Mouse (Mus musculus) adrenal gland, postnatal 25 days (tissue): ENCODE measurements around the gene 1810065E05Rik. TPM values are rescaled to one million over a fixed set of nuclear protein-coding genes. Genes with fewer than 3 reads are reported as not detected.

Source experiments
- DNase-seq: peaks from one replicate; pipeline ENCODE4 v3.0.0; 2021; ENCODE audit warnings: mixed read lengths
- long read RNA-seq: library from polyadenylated mRNA; stranded (forward); transcript quantifications from one replicate; pipeline ENCODE4 v2.0.0, GENCODE M21; 2021
- total RNA-seq: library from RNA; stranded (reverse); gene quantifications from 2 replicates; pipeline ENCODE4 v1.2.3, GENCODE M21; 2021

1810065E05Rik gene
- total RNA-seq = not detected in 2 replicates
- long read RNA-seq = 0 reads

DNA sequence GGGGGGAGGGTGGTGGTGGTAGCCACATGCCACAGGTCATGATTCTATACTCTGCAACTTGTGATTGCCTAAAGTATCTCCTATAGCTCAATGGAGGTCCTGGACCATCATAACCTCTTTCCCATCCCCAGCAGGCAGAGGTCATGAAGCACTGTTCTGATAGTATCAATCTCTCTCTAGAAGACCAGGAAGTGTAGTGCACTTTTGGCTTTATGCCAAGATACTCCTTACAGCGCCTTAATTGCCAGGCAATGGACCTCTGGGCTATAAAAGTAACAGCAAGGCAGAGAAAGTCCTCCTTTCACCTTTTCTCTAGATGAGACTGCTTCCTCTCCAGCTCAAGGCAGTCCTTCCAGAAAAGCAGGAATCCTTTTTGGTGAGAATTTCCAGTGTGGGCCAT lies at the start of gene 1810065E05Rik:
TSS of gene 1810065E05Rik (plus strand) at position 297 of the 400 bp plus-strand sequence.
- DNase-seq = no peak

DNA sequence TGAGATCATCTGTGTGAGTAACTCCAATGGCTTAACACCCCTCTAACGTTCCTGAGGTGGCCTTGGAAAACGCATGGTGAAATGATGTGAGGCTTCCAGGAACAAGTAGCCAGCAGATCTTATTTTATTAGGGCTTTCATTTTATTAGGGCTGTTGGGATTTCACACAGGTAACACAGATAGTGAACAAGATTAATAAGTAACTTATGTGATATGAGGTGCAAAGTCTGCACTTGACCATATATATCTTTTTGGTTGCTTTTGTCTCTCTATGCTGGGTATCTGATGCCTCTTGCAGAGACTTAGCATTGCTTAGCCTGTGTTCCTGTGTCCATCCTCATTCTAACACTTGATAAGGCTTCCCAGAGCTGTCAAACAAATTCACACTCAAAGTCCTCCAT lies 43.6 kb upstream of the 1810065E05Rik start:
- DNase-seq = no peak

DNA sequence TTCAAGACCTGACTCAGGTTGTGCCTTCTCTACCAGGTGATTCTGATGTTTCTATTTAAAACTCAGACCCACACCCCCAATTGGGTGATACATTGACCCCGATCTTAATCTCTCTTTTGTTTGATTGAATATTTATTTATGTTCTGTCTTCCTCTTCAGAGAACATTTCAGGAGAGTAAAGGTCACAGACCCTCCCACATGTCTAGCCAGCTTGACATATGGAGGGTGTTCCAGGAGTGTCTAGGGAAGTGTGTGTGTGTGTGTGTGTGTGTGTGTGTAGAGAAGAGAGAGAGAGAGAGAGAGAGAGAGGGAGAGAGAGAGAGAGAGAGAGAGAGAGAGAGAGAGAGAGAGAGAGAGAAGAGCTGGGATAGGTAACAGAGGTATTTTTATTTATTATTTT lies 43.2 kb upstream of the 1810065E05Rik start:
- no peak for DNase-seq

DNA sequence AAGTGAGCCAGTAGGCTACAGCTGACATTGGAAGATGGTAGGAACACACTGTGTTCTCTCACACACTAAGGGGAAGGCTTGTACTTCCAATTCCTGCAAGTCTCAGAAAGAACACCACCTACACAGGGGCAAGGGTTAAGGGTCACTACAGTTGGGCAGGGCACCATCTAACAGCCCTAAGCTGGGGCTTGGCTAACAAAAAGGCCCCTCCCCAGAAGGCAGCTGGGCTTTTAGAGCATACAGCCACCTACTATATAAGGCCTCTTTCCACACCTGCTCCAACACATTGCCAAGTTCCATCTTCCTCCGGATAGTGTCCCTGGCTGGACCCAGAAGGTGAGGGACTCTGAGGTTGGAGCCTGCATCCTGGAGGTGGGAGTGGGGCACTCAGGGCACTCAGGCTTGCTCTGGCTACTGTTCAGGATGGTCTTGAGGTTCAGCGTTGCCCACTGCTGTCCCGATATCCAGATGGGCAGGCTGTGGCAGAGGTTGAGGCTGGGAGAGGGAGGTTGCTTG lies 42.1 kb upstream of the 1810065E05Rik start, which contains the start of gene Lypd8:
TSS of gene Lypd8 (plus strand) at position 281 of the 516 bp plus-strand sequence.
- DNase-seq = no peak

DNA sequence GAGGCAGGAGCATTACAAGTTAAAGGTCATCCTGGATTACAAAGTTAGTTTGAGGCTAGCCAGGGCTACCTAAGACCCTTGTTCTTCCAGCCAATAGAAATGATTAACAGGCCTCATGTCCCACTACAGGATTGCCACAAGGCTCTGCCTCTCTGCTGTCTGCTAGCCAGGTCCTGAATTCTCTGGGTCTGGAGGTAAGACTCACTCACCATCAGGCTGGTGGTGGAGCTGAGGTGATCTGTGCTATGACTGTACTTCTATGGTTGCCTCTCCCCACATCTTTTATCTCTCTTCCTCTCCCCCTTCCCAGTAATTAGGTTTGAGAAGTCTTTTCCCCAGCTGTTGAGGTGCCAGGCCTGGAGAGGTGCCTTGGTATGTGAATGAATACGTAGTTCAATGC lies 41.4 kb upstream of the 1810065E05Rik start:
- DNase-seq = no peak

DNA sequence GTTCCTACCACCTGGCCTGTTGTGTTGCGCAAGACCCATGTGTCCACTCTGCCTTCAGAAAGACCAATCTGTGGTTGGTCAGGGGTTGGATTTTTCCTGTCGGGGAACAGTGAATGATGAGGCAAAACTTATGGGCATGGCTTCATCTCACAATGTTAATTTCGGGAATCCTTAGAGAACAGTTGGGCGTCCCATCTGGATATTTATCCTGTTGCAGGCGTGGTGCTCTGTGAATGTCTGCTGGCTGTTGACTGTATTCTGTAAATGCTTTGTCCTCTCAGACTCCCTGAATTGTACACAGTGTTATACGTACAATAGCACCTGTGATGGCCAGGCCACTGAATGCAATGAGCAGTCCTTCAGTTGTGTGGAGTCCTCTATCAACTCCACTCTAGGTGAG lies 38.4 kb upstream of the 1810065E05Rik start:
- no peak for DNase-seq

DNA sequence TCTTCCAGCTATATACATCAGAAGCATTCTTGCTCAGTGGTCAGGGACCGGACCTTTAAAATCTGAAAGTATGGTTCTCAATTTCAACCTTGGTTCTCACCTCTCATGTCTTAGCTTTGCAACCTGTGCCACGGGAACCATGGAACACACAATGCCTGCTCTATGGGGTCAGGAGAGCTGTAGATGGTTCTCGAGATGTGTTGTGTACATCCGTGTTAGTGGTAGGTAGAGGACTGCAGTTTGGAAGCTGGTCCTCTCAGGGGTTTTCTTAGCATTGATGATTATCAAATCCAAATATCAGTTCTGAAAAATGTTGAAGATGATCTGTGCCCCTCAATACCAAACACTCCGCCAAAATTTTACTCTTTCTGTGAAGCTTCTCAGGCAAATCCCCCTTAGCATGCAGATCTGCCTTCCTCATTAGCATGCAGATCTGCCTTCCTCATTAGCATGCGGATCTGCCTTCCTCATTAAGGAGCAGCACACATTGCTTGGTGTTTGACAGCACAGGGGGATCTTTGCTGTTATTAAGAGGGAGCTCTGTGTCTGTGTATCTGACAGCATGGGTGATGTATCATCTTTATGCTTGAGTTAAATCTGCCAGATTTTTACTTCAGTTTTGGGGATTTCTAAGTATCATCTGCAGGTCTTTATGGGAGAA lies 20.8 kb upstream of the 1810065E05Rik start:
- DNase-seq = no peak

DNA sequence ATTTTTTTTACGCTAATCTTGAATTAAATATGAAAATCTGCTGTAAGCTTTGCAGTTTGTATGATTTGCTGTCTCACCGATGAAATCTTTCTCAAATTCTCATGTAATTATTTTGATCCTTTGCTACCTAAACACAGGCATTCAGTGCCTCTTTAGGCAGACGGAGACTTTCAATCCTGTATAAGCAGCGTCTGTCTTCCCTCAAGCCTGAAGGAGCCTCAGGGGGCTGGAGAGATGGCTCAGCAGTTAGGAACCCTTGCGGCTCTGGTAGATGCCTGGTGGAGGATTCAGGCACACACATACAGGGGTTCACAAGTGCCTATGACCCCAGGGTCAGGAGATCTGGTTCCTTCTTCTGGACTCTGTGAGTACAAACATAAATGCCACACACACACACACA lies 20.3 kb upstream of the 1810065E05Rik start:
- no peak for DNase-seq

DNA sequence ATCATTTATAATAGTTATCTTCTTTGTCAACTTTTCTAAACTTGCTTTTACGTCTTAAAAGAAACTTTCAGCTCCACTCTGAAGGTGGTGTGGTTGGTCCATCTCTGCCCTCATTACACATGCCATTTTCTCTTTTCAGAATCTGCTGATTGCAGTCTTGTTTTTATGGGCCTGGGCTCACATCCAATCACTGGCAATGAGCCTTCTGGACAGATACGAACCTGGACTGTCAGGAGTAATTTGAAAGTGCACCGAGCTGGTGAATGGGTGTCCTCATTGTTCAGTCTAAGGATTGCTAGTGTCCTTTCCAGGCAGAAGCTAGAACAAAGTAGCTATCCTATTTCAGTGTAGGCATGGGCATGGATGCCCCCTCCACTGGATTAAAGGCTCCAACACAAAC lies 12.8 kb upstream of the 1810065E05Rik start:
- DNase-seq = no peak

DNA sequence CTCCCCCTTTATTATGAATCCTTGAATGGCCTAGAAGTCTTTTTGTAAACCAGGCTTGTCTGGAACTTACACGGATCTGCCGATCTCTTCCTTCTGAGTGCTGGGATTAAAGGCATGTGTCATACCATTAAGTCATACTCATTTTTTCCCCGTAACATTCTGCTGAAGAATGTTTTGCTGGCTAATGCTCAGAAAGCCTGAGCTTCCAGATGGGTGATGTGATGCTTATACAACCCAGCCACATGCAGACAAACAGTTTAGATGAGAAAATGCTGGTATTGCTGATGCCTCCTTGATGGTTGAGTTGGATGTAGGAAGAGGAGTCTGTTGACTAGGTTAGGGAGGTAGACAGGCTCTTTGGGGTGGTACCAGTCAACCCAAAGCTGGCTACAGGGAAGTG lies 2.6 kb upstream of the 1810065E05Rik start:
- DNase-seq = no peak

DNA sequence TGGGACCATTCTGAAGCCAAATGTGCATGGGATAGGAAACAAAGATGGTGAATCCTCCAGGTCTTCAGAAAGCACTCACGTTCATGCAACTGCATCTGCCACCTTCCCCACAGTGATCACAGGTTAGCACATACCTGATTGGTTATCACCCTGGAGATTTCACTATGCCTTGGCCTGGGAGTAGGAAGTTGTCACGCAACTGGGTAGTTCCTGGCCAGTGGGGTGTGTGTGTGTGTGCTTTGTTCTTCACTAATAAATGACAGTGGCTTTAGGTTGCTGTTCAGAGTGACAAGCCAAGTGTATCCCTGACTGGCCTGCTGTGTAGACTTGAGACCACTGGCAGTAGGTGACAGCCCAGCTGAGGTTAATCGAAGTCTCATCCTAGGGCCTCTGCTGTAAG lies 11.3 kb downstream of the 1810065E05Rik start, which contains the start of gene Gm12253:
TSS of gene Gm12253 (plus strand) at position 301 of the 400 bp plus-strand sequence.
- DNase-seq = no peak

DNA sequence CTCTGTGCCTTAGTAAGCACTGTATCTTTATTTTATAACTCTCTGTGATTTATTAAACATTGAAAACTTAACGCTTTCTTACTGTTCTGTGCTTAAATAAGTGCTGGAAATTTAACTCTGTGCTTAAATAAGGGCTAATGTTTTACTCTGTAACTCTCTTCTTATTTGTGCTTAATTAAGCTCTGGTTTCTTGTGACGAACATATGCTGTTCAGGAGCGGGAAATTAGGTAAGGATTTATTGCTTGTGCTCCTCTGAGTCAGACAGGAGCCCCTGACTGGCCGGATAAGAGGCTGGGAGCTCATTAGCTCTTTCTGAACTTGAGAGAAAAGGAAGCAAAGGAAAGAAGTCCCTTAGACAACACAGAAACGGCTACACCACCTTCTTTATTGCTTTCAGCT lies 17.0 kb downstream of the 1810065E05Rik start:
- no peak for DNase-seq

DNA sequence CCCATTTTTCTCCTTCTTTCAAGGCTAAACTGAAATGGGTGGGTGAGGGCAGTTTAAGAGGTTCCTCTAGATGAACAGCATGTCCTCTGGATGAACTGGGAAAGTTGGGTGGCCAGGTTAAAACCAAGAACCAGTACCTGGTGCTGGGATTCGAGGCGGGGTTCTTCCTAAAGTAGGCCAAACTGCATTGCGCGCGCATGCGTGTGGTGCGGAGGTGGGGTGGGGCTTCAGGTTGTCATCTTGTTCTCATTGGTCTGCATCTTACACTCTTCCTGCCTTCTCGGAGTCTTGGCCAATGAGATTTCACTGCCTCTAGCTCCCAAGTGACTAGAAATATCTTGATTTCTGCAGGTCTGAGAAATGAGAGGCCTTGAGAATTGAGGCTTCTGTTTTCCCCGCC lies 31.8 kb downstream of the 1810065E05Rik start, which contains the start of gene Lypd9:
TSS of gene Lypd9 (minus strand) at position 165 of the 400 bp plus-strand sequence.
- DNase-seq = no peak

DNA sequence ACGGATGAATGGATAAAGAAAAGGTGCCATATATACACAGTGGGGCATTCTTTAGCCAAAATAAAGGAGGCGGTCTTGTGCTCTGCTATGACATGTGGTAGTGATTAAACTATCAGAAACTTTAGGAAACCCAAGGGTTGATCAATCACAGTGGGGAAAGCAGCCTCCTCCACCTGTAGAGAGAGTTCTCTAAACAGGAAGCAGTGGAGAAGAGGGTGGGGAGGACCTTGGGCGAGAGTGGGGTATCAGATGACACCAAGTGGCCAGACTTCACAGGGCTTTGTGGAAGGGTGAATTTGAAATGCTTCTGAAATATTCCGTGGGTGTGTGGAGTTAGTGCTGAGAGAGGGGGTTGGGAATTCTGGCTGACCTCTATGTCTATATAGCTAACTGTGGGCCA lies 32.7 kb downstream of the 1810065E05Rik start:
- DNase-seq = no peak

DNA sequence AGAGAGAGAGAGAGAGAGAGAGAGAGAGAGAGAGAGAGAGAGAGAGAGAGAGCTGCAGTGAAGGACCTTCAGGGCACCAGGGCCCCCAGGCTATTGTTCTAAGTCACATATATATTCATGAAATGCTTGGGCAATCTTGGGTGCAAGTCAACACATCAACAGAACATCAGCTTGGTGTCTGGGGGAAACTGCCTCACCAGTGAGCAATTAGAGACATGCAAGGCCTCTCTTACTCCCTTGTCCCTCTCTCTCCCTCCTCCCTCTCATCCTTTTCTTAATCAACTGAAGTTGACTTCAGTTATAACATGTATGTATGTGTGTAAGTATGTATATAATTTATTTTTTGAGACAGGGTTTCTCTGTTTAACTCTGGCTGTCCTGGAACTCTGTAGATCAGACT lies 41.3 kb downstream of the 1810065E05Rik start, which contains the start of gene Olfr30:
TSS of gene Olfr30 (minus strand) at position 101 of the 400 bp plus-strand sequence.
- DNase-seq = no peak

Other genes starting within 250 kb of the 1810065E05Rik start
- 70.7 and 72.0 TPM in 2 replicates for gene Mrpl22, start 249.4 kb upstream of the 1810065E05Rik start, total RNA-seq
- gene Igtp, start 221.6 kb upstream of the 1810065E05Rik start, total RNA-seq = 8.8 and 11.8 TPM in 2 replicates
- 10.6 and 14.0 TPM in 2 replicates for gene Irgm2, start 221.5 kb upstream of the 1810065E05Rik start, total RNA-seq
- not detected in 2 replicates for gene 4930438A08Rik, start 146.3 kb upstream of the 1810065E05Rik start, total RNA-seq
- gene Zfp692, start 114.0 kb upstream of the 1810065E05Rik start, total RNA-seq = 14.4 and 17.3 TPM in 2 replicates
- 53.1 and 53.4 TPM in 2 replicates for gene Zfp672, start 90.8 kb upstream of the 1810065E05Rik start, total RNA-seq
- gene Sh3bp5l, start 90.4 kb upstream of the 1810065E05Rik start, total RNA-seq = 41.7 and 64.5 TPM in 2 replicates
- gene Lypd8, start 42.1 kb upstream of the 1810065E05Rik start, total RNA-seq = not detected in 2 replicates
- gene Gm12253, start 11.4 kb downstream of the 1810065E05Rik start, total RNA-seq = not detected in 2 replicates
- not detected in 2 replicates for gene Lypd9, start 31.8 kb downstream of the 1810065E05Rik start, total RNA-seq
- gene Olfr30, start 41.2 kb downstream of the 1810065E05Rik start, total RNA-seq = not detected in 2 replicates
- not detected in 2 replicates for gene Olfr332, start 71.4 kb downstream of the 1810065E05Rik start, total RNA-seq
- gene Olfr331, start 81.5 kb downstream of the 1810065E05Rik start, total RNA-seq = not detected in 2 replicates
- gene Olfr330, start 113.7 kb downstream of the 1810065E05Rik start, total RNA-seq = 1.5 TPM in 1 of 2 replicates, not detected in the other
- 1.2 TPM in 1 of 2 replicates, not detected in the other for gene Olfr329-ps, start 125.3 kb downstream of the 1810065E05Rik start, total RNA-seq
- 0.36 TPM in 1 of 2 replicates, not detected in the other for gene Olfr328, start 134.5 kb downstream of the 1810065E05Rik start, total RNA-seq
- not detected in 2 replicates for gene Olfr224, start 149.4 kb downstream of the 1810065E05Rik start, total RNA-seq
- gene Olfr325, start 156.6 kb downstream of the 1810065E05Rik start, total RNA-seq = not detected in 2 replicates
- not detected in 2 replicates for gene Olfr324, start 174.0 kb downstream of the 1810065E05Rik start, total RNA-seq
- gene 2210407C18Rik, start 195.0 kb downstream of the 1810065E05Rik start, total RNA-seq = not detected in 2 replicates
- gene Olfr323, start 209.4 kb downstream of the 1810065E05Rik start, total RNA-seq = not detected in 2 replicates
- gene Trim58, start 219.4 kb downstream of the 1810065E05Rik start, total RNA-seq = not detected in 2 replicates
- not detected in 2 replicates for gene Olfr322, start 237.7 kb downstream of the 1810065E05Rik start, total RNA-seq